Mouse (Mus musculus) G1E (cell line): ENCODE results near the gene Oscar.

Source experiments
- CTCF ChIP-seq: IDR thresholded peaks from 2 replicates; pipeline ENCODE4 v1.5.1; 2012; ENCODE audit warnings: low read depth, low read length, inconsistent platforms, mixed read lengths
- GATA1 ChIP-seq: IDR thresholded peaks from 2 replicates; pipeline ENCODE4 v1.6.1; 2012; ENCODE audit warnings: borderline replicate concordance, low read length, inconsistent platforms, mixed read lengths
- TAL1 ChIP-seq: conservative IDR thresholded peaks from 2 replicates; pipeline ENCODE4 v1.6.1; 2012; ENCODE audit warnings: low read depth, low read length, inconsistent platforms, mixed read lengths

- TF ChIP-seq CTCF: no peak
- TF ChIP-seq GATA1: no peak
- no peak for TF ChIP-seq TAL1
These were observed 13.1 kb upstream of the Oscar start for GRCm38 (mm10) chr7:3629030-3629429.
